Mouse (Mus musculus) right cerebral cortex, postnatal 36 days (tissue): ENCODE measurements around the gene Ptbp3.

Experiments
- DNase-seq, 2 experiments: peaks; one replicate each; pipeline ENCODE4 v3.0.0; 2022; ENCODE audit warnings: low spot score in 2 of 2, mixed read lengths in 1 of 2

Ptbp3 gene

DNA sequence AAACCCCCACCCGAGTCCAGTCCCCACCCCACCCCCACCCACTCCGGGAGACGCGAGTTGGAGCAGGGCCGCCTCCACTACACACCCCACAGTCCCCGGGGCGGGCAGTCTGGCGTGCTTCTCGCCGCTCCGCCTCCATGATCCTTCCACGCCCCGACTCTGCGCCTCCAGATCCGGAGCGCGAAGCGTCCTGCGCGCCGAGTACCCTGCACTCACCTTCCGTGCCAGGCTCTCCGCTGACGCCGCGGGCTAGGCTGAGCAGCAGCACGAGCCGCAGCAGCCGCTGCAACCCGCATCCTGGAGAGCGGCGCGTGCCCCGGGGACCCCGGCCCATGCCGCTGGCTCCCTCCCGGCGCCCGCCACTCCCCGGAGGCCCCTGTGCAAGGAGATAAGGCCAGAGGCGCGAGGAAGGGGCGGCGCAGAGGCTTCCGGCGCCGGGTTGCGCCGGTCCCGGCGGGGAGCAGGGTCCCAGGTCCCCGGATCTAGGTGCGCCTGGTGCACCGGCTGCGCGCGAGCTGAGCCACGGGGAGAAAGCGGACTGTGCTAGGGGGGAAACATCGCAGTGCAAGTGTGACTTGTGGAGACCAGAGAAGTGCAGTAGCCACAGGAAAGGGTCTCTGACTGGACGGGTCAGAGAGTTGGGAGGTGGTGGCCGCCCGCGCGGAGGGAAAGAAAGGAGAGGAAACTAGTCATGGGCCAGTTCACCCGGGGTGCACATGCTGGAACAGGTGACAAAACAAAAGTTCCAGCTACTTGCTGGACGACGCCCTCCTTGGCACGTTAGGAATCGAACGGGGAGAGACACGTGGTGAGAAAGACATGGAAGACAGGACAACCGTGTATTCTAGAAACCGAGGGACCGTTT lies 110.9 kb downstream of the Ptbp3 start, which contains the start of gene Susd1:
TSS of gene Susd1 (minus strand) at position 644 of the 865 bp plus-strand sequence.
- DNase-seq: peak; percentile 18 to 38

DNA sequence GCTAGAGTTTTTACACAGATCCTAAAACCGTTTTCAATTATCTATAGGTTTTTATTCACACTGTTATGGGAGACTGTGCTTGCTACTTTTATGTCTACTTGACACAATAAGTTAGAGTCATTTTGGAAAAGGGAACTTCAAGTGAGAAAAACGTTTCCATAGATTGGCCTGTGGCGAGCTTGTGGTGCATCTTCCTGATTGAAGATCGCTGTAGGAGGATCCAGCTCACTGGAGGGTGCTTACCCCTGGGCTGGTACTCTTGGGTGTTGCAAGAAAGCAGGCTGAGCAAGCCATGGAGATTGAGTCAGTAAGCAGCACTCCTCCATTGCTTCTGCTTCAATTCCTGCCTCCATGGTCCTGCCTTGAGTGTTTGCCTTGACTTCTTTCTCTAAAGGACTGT lies 113.2 kb downstream of the Ptbp3 start:
- no peak for DNase-seq

DNA sequence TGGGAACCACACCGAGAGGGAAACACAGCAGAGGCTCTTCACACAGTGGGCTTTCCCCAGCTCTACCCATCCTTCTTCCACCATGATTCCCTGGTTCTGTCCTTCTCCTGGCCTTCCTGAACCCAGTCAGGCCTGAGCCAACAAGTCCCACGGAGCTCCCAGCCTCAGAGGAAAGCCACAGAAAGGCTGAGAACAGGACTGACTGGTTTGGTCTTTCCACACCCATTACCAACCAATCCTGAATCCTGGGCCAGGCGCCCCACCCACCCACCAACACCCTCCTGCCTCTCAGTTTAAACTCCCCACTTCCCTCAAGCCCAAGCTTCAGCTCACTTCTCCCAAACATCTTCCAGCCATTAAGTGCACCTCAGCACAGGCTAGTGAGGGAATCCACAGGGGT lies 115.1 kb downstream of the Ptbp3 start:
- no peak for DNase-seq

DNA sequence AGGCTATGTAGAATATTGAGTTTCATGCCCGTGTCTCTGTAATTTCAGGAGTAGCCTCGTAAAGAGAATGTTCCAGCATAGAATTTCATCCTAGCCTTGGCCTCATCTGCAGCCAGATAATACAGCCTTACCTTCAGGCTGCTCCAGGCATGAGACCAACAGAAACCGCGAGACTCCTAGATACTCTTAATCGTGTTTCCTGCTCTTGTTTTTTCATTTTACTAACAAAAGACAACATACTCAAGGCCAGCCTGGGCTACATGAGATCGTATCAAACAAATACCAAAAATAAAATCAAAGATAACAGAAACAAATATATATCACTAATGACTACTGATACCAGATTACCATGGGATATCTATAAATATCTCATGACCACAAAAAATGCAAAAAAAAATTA lies 120.0 kb downstream of the Ptbp3 start:
- no peak for DNase-seq

DNA sequence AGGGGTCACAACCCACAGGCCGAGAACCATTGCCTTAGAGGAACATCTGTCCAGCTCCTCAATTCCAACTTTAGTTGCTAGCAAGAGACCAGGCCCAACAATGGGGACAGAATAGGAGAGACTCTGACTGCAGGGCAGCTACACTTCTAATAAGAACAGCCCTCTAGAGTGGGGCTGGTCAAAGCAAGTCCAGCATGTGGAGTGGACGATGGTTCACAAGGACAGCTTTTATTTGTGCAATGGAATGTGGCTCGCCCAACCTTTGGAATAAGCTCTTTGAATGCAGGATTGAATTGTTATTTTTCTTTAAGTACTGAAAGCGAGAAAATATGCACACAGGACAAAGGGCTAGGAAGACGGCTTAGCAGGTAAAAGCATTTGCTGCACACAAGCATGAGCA lies 122.7 kb downstream of the Ptbp3 start:
- no peak for DNase-seq

DNA sequence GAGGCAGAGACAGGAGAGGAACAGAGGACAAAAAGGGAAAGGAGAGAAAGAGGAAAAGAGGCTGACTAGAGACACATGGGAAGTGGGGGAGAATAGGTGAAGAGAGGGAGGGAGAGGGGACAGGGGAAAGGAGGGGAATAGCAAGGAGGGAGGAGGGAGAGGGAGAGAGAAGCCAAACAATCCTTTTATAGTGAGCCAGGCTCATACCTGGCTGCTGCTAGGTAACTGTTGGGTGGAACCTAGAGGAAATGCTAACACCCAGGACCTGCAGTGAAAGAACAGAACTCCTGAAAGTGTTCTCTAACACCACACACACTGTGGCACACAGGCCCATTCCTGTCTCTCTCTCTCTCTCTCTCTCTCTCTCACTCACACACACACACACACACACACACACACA lies 126.4 kb downstream of the Ptbp3 start:
- DNase-seq: no peak

DNA sequence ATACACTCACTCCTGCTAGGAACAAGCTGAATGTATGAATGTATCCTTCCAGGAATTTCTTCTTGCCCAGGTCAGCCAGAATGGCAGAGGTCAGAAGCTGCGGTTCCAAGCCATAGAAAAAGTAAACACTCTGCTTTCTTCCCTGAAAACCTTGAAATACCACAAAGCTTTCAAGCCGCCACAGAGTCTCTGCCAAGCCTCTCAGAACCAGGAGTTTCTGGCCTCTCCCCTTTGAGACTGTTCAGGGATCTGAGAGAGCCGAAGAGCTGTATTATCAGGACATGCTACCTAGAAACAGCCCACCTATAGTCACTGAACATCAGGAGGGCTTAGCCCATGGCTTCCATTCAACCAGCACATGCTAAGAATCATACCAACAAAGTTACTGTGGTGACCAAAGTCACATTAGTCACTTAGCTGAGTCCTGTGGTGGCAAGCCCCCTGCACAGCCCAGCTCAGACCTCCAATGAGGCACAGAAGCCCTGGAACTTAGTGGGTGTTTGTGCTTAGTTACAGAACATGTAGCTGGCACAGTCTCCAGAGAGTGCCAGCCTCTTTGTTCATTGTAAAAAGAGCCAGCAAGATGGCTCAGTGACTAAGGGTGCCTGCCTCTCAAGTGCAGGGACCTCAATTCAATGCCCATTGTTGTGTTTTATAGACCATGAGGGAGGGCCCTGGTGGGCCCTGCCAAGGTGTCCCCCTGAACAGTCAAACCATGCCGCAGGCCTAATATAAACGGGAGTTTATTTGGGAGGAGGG lies 127.0 kb downstream of the Ptbp3 start:
- no peak for DNase-seq
